ENCODE assay signal across 15 mouse cellular contexts in the genomic region with DNA sequence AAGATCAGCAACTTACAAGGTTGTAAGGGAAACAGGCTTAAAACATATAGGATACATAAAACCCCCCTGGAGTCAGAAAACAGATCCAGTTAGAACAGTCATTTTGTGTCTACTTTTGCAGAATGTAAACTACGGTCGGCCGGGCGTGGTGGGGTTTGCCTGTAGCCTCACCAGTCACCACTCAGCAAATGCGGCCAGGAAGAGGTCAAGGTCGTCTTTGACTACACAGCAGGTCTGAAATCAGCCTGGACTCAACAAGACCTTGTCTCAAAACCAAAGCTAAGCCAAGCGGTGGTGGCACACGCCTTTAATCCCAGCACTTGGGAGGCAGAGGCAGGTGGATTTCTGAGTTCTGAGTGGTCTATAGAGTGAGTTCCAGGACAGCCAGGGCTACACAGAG.
"Had no signal": no experiment of that assay in that cellular context is flagged by ENCODE, and none has a peak within 500 bp of the region (broad histone marks: within the 10 kb centered on the region; RNA-seq: fewer than 3 reads in every experiment).

No protein-coding gene starts in this region.

- H3K9ac ChIP-seq: lung, embryonic 14.5 days; midbrain, embryonic 12.5 days; neural tube, embryonic 13.5 days; neural tube, embryonic 15.5 days; stomach, embryonic 15.5 days had no signal

- H3K27me3 ChIP-seq: midbrain, embryonic 12.5 days; neural tube, embryonic 13.5 days; neural tube, embryonic 15.5 days; stomach, embryonic 15.5 days had no signal

- H3K9me3 ChIP-seq: midbrain, embryonic 10.5 days; midbrain, embryonic 12.5 days; neural tube, embryonic 13.5 days; neural tube, embryonic 15.5 days; stomach, embryonic 15.5 days had no signal

- H3K27ac ChIP-seq: midbrain, embryonic 10.5 days; midbrain, embryonic 12.5 days; neural tube, embryonic 13.5 days; neural tube, embryonic 15.5 days; stomach, embryonic 15.5 days; stomach, postnatal 0 days had no signal

- H3K4me1 ChIP-seq: neural tube, embryonic 15.5 days; stomach, embryonic 15.5 days had no signal

- DNase-seq: lung, adult 18-20 months; lung, embryonic 14.5 days; lung, postnatal 10 days; lung, postnatal 4 days; midbrain, embryonic 14.5 days; right cerebral cortex, postnatal 14 days; thymus, adult 2 months; thymus, postnatal 25 days had no signal

- H3K4me3 ChIP-seq: midbrain, embryonic 10.5 days; midbrain, embryonic 12.5 days; myocyte; neural tube, embryonic 13.5 days; neural tube, embryonic 15.5 days; stomach, embryonic 15.5 days had no signal
